In the genomic region with DNA sequence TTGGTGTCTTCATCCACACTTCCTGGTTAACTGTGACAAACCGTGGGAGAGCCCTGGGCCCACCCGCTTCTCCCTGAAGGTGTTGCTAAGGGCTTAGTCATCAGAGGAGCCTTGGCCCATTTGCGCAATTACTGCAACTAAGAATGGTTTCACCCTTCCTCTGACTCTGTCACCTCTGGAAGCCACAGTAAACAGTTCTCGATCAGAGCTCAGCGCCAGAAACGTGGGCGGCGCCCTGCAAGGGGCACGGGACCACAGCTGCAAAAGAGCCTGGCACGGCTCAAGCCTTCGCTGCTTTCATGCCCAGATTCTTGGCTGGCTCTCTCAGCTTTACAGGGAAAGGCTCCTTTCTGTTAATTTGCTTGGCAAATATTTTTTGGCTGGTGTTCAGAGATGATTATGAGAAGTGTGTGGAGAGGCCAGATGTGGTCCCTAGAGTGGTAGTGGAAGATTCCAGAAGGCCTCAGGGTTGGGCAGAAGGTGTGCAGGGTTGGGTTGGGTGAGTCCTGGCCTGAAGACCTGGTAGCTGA, we compare ENCODE assay signal across 7 mouse cellular contexts.
DNase-seq lines count a peak whose midpoint lies in the region; ATAC-seq and TF ChIP-seq lines count a peak whose summit lies in the region.

No protein-coding gene starts in this region.

- H3K27ac ChIP-seq in left cerebral cortex, adult 2 months: peak overlapping the region; percentile 65
- H3K27ac ChIP-seq in bone marrow macrophage, adult 2 months (ENCODE audit: insufficient read depth, low read depth, low read length): peak overlapping the region; percentile 18; the same call in 1 of the 2 replicates
- no peak overlapping the region for H3K27ac ChIP-seq in heart, postnatal 0 days (ENCODE audit: low read depth)
- no peak overlapping the region for H3K27ac ChIP-seq in midbrain, embryonic 13.5 days

- no peaks in the 10 kb centered on the region for H3K9me3 ChIP-seq in heart, postnatal 0 days (replicated peaks; ENCODE audit: control insufficient read depth, low read length)
- H3K9me3 ChIP-seq in midbrain, embryonic 13.5 days: no peaks in the 10 kb centered on the region

- DNase-seq in left cerebral cortex, adult 2 months (ENCODE audit: extremely low spot score in 1 of 2, low spot score in 2 of 2): peak; percentile 57 to 59
- DNase-seq in left cerebral cortex, adult 11 months (ENCODE audit: low spot score): no peak
- peak; percentile 46 for DNase-seq in heart, postnatal 0 days (ENCODE audit: low spot score)
- DNase-seq in monocyte, adult 2 months (ENCODE audit: low read depth in 1 of 2, low spot score in 2 of 2): peak; percentile 33 to 63
- DNase-seq in embryo, embryonic 10.5 days (ENCODE audit: low spot score): no peak

- no peak for TF ChIP-seq CTCF in left cerebral cortex, adult 2 months (IDR thresholded peaks at IDR 0.05)
- TF ChIP-seq CTCF in bone marrow macrophage, adult 2 months (IDR thresholded peaks at IDR 0.05; ENCODE audit: low read depth, low read length): no peak
- TF ChIP-seq CTCF in heart, postnatal 0 days (IDR thresholded peaks at IDR 0.05; ENCODE audit: low read depth): no peak

- peaks cover 9% of the 10 kb centered on the region for H3K4me1 ChIP-seq in bone marrow macrophage, adult 2 months (ENCODE audit: control insufficient read depth, insufficient read depth, low read length)
- 0 out of 2 replicates have a peak, but pooled peaks cover 5% of the 10 kb centered on the region for H3K4me1 ChIP-seq in heart, postnatal 0 days (ENCODE audit: control insufficient read depth, insufficient read depth)
- H3K4me1 ChIP-seq in midbrain, embryonic 13.5 days (replicated peaks): no peaks in the 10 kb centered on the region

- 52% methylated on average over 11 of the region's 11 CpGs for WGBS in heart, postnatal 0 days
- WGBS in midbrain, embryonic 13.5 days: 92% methylated on average over 11 of the region's 11 CpGs

- no peaks in the 10 kb centered on the region for H3K27me3 ChIP-seq in heart, postnatal 0 days (ENCODE audit: control insufficient read depth, insufficient read depth, low read length)
- H3K27me3 ChIP-seq in midbrain, embryonic 13.5 days: no peaks in the 10 kb centered on the region

- no peak overlapping the region for H3K4me2 ChIP-seq in heart, postnatal 0 days (ENCODE audit: low read depth, low read length)
- H3K4me2 ChIP-seq in midbrain, embryonic 13.5 days (replicated peaks): no peak overlapping the region

- TF ChIP-seq EP300 in heart, postnatal 0 days (IDR thresholded peaks at IDR 0.05; ENCODE audit: low read depth): no peak

- H3K36me3 ChIP-seq in heart, postnatal 0 days (replicated peaks; ENCODE audit: control insufficient read depth, insufficient read depth, low read length): no peaks in the 10 kb centered on the region
- H3K36me3 ChIP-seq in midbrain, embryonic 13.5 days: no peaks in the 10 kb centered on the region

- no peak for TF ChIP-seq POLR2A in bone marrow macrophage, adult 2 months (IDR thresholded peaks at IDR 0.05; ENCODE audit: borderline replicate concordance, low read depth, low read length)

- intact Hi-C loops in left cerebral cortex, adult 2 months (cut with DNase I): loop anchor here (2.0 to 5.0 kb wide), 2 partner anchors 27 to 149 kb away; no protein-coding TSS in a partner anchor

- no peak overlapping the region for H3K9ac ChIP-seq in heart, postnatal 0 days (replicated peaks; ENCODE audit: low read depth, low read length)
- no peak overlapping the region for H3K9ac ChIP-seq in midbrain, embryonic 13.5 days (replicated peaks)

- H3K4me3 ChIP-seq in left cerebral cortex, adult 2 months: no peak overlapping the region
- H3K4me3 ChIP-seq in bone marrow macrophage, adult 2 months (ENCODE audit: insufficient read depth, low read length): no peak overlapping the region
- H3K4me3 ChIP-seq in heart, postnatal 0 days (ENCODE audit: low read depth, low read length): no peak overlapping the region
- H3K4me3 ChIP-seq in midbrain, embryonic 13.5 days (replicated peaks): no peak overlapping the region

- peak; percentile 69 for ATAC-seq in heart, postnatal 0 days (ENCODE audit: insufficient read depth, low read depth)
- no peak for ATAC-seq in midbrain, embryonic 13.5 days

Comparison
In these comparisons a context has a peak if more than half of its experiments do, and no peak if none do; other contexts are left out.
1. DNase-seq: peak in left cerebral cortex, adult 2 months (2 of 2), heart, postnatal 0 days (single experiment) and monocyte, adult 2 months (2 of 2); none in left cerebral cortex, adult 11 months (single experiment) and embryo, embryonic 10.5 days (single experiment).
2. H3K27ac ChIP-seq: peak in left cerebral cortex, adult 2 months (single experiment) and bone marrow macrophage, adult 2 months (single experiment); none in heart, postnatal 0 days (single experiment) and midbrain, embryonic 13.5 days (single experiment).